Mouse (Mus musculus) adrenal gland, postnatal 14 days (tissue): ENCODE results near the gene Malsu1. TPM values are rescaled to one million over a fixed set of nuclear protein-coding genes. Genes with fewer than 3 reads are reported as not detected.

Experiments
- total RNA-seq: library from RNA; stranded (reverse); gene quantifications from 2 replicates; pipeline ENCODE4 v1.2.3, GENCODE M21; 2021

Malsu1 gene
- total RNA-seq, 1 experiment from 2014 or later = 42.7 TPM

Other genes starting within 250 kb of the Malsu1 start
- 139 and 181 TPM in 2 replicates for gene Tmem176a, start 232.9 kb upstream of the Malsu1 start, total RNA-seq
- gene Tmem176b, start 232.3 kb upstream of the Malsu1 start, total RNA-seq = 293 and 324 TPM in 2 replicates
- gene Aoc1, start 200.9 kb upstream of the Malsu1 start, total RNA-seq = not detected in 2 replicates
- not detected in 2 replicates for gene 1600015I10Rik, start 143.9 kb upstream of the Malsu1 start, total RNA-seq
- not detected in 2 replicates for gene Doxl2, start 98.8 kb upstream of the Malsu1 start, total RNA-seq
- not detected in 2 replicates for gene Svs1, start 86.9 kb upstream of the Malsu1 start, total RNA-seq
- 0.19 and 1.2 TPM in 2 replicates for gene Gpnmb, start 37.2 kb upstream of the Malsu1 start, total RNA-seq
- gene Igf2bp3, start 141.2 kb downstream of the Malsu1 start, total RNA-seq = 2.8 and 3.1 TPM in 2 replicates
- 68.4 and 85.4 TPM in 2 replicates for gene Tra2a, start 190.2 kb downstream of the Malsu1 start, total RNA-seq
- gene Ccdc126, start 245.5 kb downstream of the Malsu1 start, total RNA-seq = 9.7 and 9.9 TPM in 2 replicates